Mouse (Mus musculus) small intestine, adult 2 months (tissue): ENCODE results near the gene Slc7a11. TPM values are rescaled to one million over a fixed set of nuclear protein-coding genes. Genes with fewer than 3 reads are reported as not detected.
A peak's percentile ranks its signal among the peaks of the same experiment; 100 is the strongest.

ENCODE experiments used
- H3K27ac ChIP-seq: fragments of 200-500 bp; 2 replicates; pipeline ENCODE4 v1.5.1; 2012; ENCODE audit warnings: low read depth, low read length, control low read depth, inconsistent platforms; ENCODE audit not compliant: insufficient read depth
- H3K27me3 ChIP-seq: fragments of 200-500 bp; 2 replicates; pipeline ENCODE4 v1.6.1; 2012; ENCODE audit warnings: mild to moderate bottlenecking, moderate library complexity, low read length, inconsistent platforms; ENCODE audit not compliant: control insufficient read depth, insufficient read depth
- H3K36me3 ChIP-seq: fragments of 200-500 bp; 2 replicates; pipeline ENCODE4 v1.6.1; 2012; ENCODE audit warnings: mild to moderate bottlenecking, low read length, control low read depth, inconsistent platforms; ENCODE audit not compliant: control insufficient read depth, insufficient read depth
- H3K4me1 ChIP-seq: fragments of 200-500 bp; 2 replicates; pipeline ENCODE4 v1.6.1; 2012; ENCODE audit warnings: low read length, inconsistent platforms, mixed read lengths; ENCODE audit not compliant: control insufficient read depth, insufficient read depth, insufficient read length
- H3K4me3 ChIP-seq: fragments of 200-500 bp; 2 replicates; pipeline ENCODE4 v1.5.1; 2012; ENCODE audit warnings: low read depth, mild to moderate bottlenecking, control low read depth, inconsistent platforms, low read length, moderate library complexity
- CTCF ChIP-seq: fragments of 200-500 bp; IDR thresholded peaks from 2 replicates; pipeline ENCODE4 v1.5.1; 2012; ENCODE audit warnings: low read depth, mild to moderate bottlenecking, control low read depth, inconsistent platforms, low read length, moderate library complexity, mixed read lengths; ENCODE audit not compliant: insufficient replicate concordance, insufficient read length; ENCODE audit errors: extremely low read depth
- POLR2A ChIP-seq: fragments of 200-500 bp; IDR thresholded peaks from 2 replicates; pipeline ENCODE4 v1.6.1; 2012; ENCODE audit warnings: low read depth, mild to moderate bottlenecking, control low read depth, inconsistent platforms, low read length, moderate library complexity
- WGBS: fragments of 180-500 bp; shearing (Covaris S2); methylation state at CpG from one replicate; pipeline ENCODE4 v1.1.7; 2018; 5-methylcytosine and 5-hydroxymethylcytosine counted together
- polyA plus RNA-seq: library from polyadenylated mRNA; depleted of rRNA; stranded (reverse); fragments of >200 nt; gene quantifications from 2 replicates; pipeline ENCODE4 v1.2.3, GENCODE M21; 2012

The Slc7a11 gene
- polyA plus RNA-seq, 1 experiment: 0.27 TPM

DNA sequence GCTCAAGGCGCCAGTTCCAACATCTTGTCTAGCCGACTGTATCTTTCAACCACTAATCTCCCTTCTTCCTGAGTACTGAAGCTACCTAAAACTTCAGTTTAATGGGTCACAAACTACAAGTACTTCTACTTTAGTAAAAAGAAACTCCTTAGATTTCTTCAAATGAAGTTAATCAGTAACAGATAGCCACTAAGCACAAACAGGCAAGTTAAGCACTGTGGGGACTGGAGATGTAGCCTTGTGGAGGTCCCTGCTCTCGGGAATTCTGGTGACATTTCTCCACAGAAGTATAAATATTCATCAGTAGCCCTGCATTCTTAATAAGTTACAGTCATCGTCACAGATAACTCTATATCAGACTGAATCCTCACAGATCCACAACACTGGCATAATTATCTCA is 9.6 kb downstream of the Slc7a11 start:
- Histone ChIP-seq H3K4me3 (no peak overlapping the region), H3K4me1 (no peaks in the 10 kb centered on the region), H3K36me3 (no peaks in the 10 kb centered on the region), H3K27me3 (no peaks in the 10 kb centered on the region), H3K27ac (no peak overlapping the region)
- TF ChIP-seq CTCF (no peak), POLR2A (no peak)
- 68% methylated on average over 4 of the region's 4 CpGs for WGBS

DNA sequence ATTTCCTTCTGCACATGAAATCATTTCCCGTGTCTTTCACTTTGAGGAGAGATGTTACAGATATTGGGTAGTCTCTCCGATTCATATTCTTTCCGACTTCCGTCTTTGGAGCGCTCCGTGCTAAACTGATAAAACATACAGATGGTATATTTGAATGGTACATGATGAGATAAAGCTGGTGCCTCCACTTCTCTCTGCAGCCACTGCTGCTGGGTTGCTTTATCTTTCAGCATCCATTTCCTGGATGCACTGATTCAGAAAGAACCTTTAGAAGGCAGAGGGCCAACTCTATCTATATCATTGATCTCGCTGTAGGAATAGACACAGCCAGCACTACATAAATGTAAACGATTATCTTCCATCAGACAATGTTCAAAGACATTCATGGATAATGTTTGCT is 12.6 kb downstream of the Slc7a11 start:
- Histone ChIP-seq H3K27me3 (no peaks in the 10 kb centered on the region), H3K4me3 (no peak overlapping the region), H3K36me3 (no peaks in the 10 kb centered on the region), H3K4me1 (no peaks in the 10 kb centered on the region), H3K27ac (no peak overlapping the region)
- whole genome bisulfite sequencing: 71% methylated on average over 8 of the region's 8 CpGs
- no peak for TF ChIP-seq CTCF
- no peak for TF ChIP-seq POLR2A

DNA sequence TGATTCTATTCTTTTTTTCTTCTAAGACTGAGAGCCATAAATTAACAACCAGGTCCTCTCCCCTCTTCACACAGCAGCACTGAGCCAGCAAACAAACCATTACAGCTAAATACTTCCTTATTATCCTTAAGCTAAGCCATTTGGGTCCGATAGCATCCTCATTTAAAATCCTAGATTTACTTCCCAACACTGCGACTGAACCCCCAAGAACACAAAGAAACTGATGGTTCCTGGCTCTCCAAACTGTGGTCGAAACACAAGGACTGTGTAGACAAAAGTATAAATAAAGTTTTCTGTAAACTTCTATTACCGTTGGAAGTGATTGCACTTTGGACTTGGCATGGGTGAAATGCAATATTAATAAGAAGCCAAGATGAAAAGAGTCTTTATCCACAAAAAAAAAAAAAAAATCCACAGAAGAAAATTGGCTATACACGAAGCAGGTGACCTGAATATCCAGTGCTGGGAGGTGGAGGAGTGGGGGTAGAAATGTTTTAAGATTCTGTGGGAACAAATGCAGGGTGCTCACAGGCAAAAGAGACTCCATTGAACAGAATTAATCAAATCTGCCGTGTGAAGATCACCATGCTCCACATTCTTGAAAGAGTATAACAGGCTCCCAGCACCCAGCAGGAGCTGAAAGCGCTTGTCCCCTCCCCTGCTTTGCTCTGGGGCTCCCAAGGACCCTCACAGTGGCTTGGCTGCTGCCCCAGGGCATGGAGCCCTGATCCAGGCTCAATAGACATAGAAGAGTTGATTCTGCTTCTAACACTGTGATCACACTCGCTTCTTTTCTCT is 21.7 kb downstream of the Slc7a11 start:
- WGBS: 23% methylated on average over 8 of the region's 8 CpGs
- Histone ChIP-seq H3K27me3 (no peaks in the 10 kb centered on the region), H3K4me3 (no peak overlapping the region), H3K27ac (no peak overlapping the region), H3K4me1 (peaks cover 3% of the 10 kb centered on the region; the same call in 1 of the 2 replicates), H3K36me3 (no peaks in the 10 kb centered on the region)
- no peak for TF ChIP-seq POLR2A
- no peak for TF ChIP-seq CTCF

DNA sequence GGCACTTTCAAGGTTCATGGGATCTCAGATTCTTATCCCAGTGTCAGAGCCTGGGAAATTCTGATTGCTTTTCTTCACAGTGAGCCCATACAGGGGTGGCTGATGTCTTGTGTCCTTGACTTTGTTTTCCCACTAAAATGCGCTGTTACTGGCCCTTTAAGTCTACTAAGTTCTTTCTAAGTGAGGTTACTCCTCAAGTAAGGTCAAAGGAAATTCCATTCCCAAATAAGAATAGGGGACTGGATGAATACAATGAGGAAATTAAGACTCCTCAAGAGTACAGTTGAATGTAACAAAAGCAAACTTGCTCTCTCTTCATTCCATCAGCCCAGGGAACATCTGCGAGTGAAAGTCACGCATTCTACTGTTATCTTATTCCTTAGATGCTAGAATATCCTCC is 24.3 kb downstream of the Slc7a11 start:
- H3K36me3 ChIP-seq: no peaks in the 10 kb centered on the region
- no peak overlapping the region for H3K27ac ChIP-seq
- 94% methylated on average over 3 of the region's 3 CpGs for WGBS
- TF ChIP-seq POLR2A (no peak), CTCF (no peak)
- no peak overlapping the region for H3K4me3 ChIP-seq
- H3K27me3 ChIP-seq: no peaks in the 10 kb centered on the region
- peaks cover 3% of the 10 kb centered on the region; the same call in 1 of the 2 replicates for H3K4me1 ChIP-seq

DNA sequence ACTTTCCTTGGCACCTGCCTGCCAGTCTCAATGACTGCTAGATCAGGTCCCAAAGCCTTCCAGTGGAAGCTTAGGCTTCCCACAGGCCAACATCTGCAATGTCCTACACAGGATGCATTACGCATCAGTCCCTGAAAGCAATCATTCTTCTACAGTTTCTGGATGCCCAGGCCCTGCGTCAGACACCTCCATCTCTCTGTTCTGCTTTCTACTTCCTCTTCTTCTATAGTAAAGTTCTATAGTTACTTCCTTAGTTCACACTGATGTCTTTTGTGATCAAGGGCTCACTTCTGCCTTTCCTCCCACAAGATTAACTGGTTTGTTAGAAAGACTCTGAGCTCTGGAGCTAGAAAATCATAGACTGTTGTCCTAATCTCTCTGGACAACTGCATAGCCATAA is 36.6 kb downstream of the Slc7a11 start:
- Histone ChIP-seq H3K27me3 (no peaks in the 10 kb centered on the region), H3K27ac (peak overlapping the region; percentile 37; the same call in 1 of the 2 replicates), H3K36me3 (no peaks in the 10 kb centered on the region), H3K4me3 (no peak overlapping the region), H3K4me1 (no peaks in the 10 kb centered on the region)
- TF ChIP-seq CTCF (no peak), POLR2A (no peak)
- 83% methylated on average over 2 of the region's 2 CpGs for WGBS

DNA sequence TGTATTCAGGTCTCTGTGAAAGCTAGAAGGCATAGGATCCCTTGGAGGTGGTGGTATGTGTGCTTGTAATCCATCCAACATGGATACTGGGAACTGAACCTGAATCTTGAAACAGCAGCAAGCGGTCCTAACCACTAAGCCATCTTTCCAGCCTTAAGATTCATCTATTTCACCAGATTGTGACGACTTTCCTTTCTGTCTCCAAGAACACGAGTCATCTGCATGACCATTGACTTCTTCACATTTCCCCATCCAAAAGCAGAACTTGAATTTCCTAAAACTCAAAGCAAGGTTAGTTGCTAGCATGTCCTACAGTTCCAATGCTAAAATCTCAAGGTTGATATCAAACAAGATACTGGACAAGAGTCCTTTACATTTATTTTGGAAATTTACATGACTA is 37.5 kb downstream of the Slc7a11 start:
- no peaks in the 10 kb centered on the region for H3K4me1 ChIP-seq
- H3K36me3 ChIP-seq: no peaks in the 10 kb centered on the region
- H3K27me3 ChIP-seq: no peaks in the 10 kb centered on the region
- WGBS: 77% methylated on average over 3 of the region's 3 CpGs
- peak overlapping the region; percentile 59; the same call in 1 of the 2 replicates for H3K27ac ChIP-seq
- no peak overlapping the region for H3K4me3 ChIP-seq
- no peak for TF ChIP-seq CTCF
- TF ChIP-seq POLR2A: no peak

DNA sequence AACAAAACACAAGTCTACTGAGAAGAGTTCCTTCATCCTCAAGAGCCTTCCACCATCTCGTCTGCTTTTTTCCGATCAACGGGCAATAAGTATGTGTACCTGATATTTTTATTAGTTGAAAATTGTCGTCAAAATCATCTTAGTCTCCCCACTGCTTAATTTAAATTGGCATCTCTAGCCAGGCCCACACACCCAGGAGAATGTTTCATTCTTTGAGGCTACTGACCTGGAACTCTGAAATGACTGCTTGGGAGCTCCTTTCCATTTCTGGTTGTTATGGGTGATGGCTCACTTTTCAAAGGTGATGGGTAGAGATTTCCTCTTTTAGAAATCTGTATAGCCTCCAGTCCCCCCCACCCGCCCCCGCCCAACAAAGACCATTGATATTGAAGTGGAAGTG is 54.6 kb downstream of the Slc7a11 start:
- WGBS: 90% methylated on average over 6 of the region's 6 CpGs
- Histone ChIP-seq H3K36me3 (no peaks in the 10 kb centered on the region), H3K27ac (no peak overlapping the region), H3K27me3 (no peaks in the 10 kb centered on the region), H3K4me1 (no peaks in the 10 kb centered on the region), H3K4me3 (no peak overlapping the region)
- TF ChIP-seq POLR2A (no peak), CTCF (no peak)
